Mouse (Mus musculus): ENCODE measurements around the gene Ipo9. TPM values are rescaled to one million over a fixed set of nuclear protein-coding genes. Genes with fewer than 3 reads are reported as not detected.

Ipo9 gene
- total and polyA plus RNA-seq, 2 experiments from 2014 or later: 76.6 to 95.0 TPM

- no peak for ATAC-seq
- DNase-seq: no peak
Measured at GRCm38 (mm10) chr1:135344026-135344425, 86.3 kb downstream of the Ipo9 start.

GRCm38 (mm10) chr1:135341947-135342346, 88.4 kb downstream of the Ipo9 start:
- Histone ChIP-seq H3K27ac (ENCODE audit: low read depth, low read length) (no peak overlapping the region), H3K4me3 (ENCODE audit: low read depth, low read length) (no peak overlapping the region), H3K36me3 (ENCODE audit: insufficient read depth) (no peaks in the 10 kb centered on the region), H3K9me3 (ENCODE audit: low read length) (no peaks in the 10 kb centered on the region), H3K4me2 (ENCODE audit: low read depth) (no peak overlapping the region), H3K9ac (no peak overlapping the region), H3K27me3 (ENCODE audit: insufficient read depth, low read length) (no peaks in the 10 kb centered on the region), H3K4me1 (ENCODE audit: insufficient read depth) (no peaks in the 10 kb centered on the region)
- DNase-seq (no peak), ATAC-seq (no peak)
- TF ChIP-seq CTCF (IDR thresholded peaks at IDR 0.05; ENCODE audit: low read depth): no peak
- 87% methylated on average over 8 of the region's 8 CpGs for WGBS

More at GRCm38 (mm10) chr1:135344026-135344425, 86.3 kb downstream of the Ipo9 start:
- no peak overlapping the region for H3K27ac ChIP-seq (ENCODE audit: low read depth, low read length)
- H3K27me3 ChIP-seq (ENCODE audit: insufficient read depth, low read length): no peaks in the 10 kb centered on the region
- no peaks in the 10 kb centered on the region for H3K9me3 ChIP-seq (ENCODE audit: low read length)
- H3K4me1 ChIP-seq (ENCODE audit: insufficient read depth): no peaks in the 10 kb centered on the region
- H3K36me3 ChIP-seq (ENCODE audit: insufficient read depth): no peaks in the 10 kb centered on the region
- no peak overlapping the region for H3K4me2 ChIP-seq (ENCODE audit: low read depth)
- no peak overlapping the region for H3K9ac ChIP-seq
- TF ChIP-seq CTCF (IDR thresholded peaks at IDR 0.05; ENCODE audit: low read depth): no peak
- WGBS: 58% methylated on average over 4 of the region's 4 CpGs
- no peak overlapping the region for H3K4me3 ChIP-seq (ENCODE audit: low read depth, low read length)

Small RNA genes lying within 50 kb of the gene (microRNA-seq; reads per million reads assigned to microRNA genes)
- gene Mir1231: 1.5 to 1.8 reads per million in 2 experiments

Other genes with a start within 250 kb of the Ipo9 start
- gene Elf3, start 171.9 kb downstream of the Ipo9 start, total RNA-seq (2014; rRNA removed): 0.08 TPM in 1 of 2 replicates, not detected in the other
- 0.21 and 0.31 TPM in 2 replicates for gene Elf3, start 171.9 kb downstream of the Ipo9 start, polyA plus RNA-seq (2015; fragmentation: Nextera tagmentation; extraction: Ambion mirVana)
- gene Rnpep, start 146.4 kb downstream of the Ipo9 start, total RNA-seq (2014; rRNA removed): 61.6 and 63.9 TPM in 2 replicates
- gene Rnpep, start 146.4 kb downstream of the Ipo9 start, polyA plus RNA-seq (2015; fragmentation: Nextera tagmentation; extraction: Ambion mirVana): 43.5 and 49.2 TPM in 2 replicates
- 29.9 and 36.1 TPM in 2 replicates for gene Timm17a, start 116.7 kb downstream of the Ipo9 start, total RNA-seq (2014; rRNA removed)
- gene Timm17a, start 116.7 kb downstream of the Ipo9 start, polyA plus RNA-seq (2015; fragmentation: Nextera tagmentation; extraction: Ambion mirVana): 141 and 151 TPM in 2 replicates
- gene Lmod1, start 105.7 kb downstream of the Ipo9 start, total RNA-seq (2014; rRNA removed): 0.31 and 0.52 TPM in 2 replicates
- 0.21 TPM in 2 replicates for gene Lmod1, start 105.7 kb downstream of the Ipo9 start, polyA plus RNA-seq (2015; fragmentation: Nextera tagmentation; extraction: Ambion mirVana)
- 80.9 and 98.2 TPM in 2 replicates for gene Shisa4, start 55.3 kb downstream of the Ipo9 start, total RNA-seq (2014; rRNA removed)
- 97.6 and 120 TPM in 2 replicates for gene Shisa4, start 55.3 kb downstream of the Ipo9 start, polyA plus RNA-seq (2015; fragmentation: Nextera tagmentation; extraction: Ambion mirVana)
- 67.9 and 85.8 TPM in 2 replicates for gene Nav1, start 176.8 kb upstream of the Ipo9 start, total RNA-seq (2014; rRNA removed)
- 19.7 and 35.5 TPM in 2 replicates for gene Nav1, start 176.8 kb upstream of the Ipo9 start, polyA plus RNA-seq (2015; fragmentation: Nextera tagmentation; extraction: Ambion mirVana)

Measured in forebrain, postnatal 0 days (tissue).